Mouse (Mus musculus) liver, adult 2 months (tissue): Measurements from ENCODE around the gene Prg4. TPM values are rescaled to one million over a fixed set of nuclear protein-coding genes. Genes with fewer than 3 reads are reported as not detected.

Source experiments
- DNase-seq: peaks from one replicate; pipeline ENCODE4 v3.0.0-alpha.2; 2011; ENCODE audit warnings: low read depth, low spot score; ENCODE audit errors: extremely low read depth
- H3K27ac ChIP-seq: fragments of 200-500 bp; replicated peaks from 2 replicates; pipeline ENCODE4 v1.5.1; 2012; ENCODE audit warnings: low read depth, mild to moderate bottlenecking, control low read depth, inconsistent platforms, low read length; ENCODE audit not compliant: insufficient read depth
- H3K27me3 ChIP-seq: fragments of 200-500 bp; 2 replicates; pipeline ENCODE4 v1.6.1; 2012; ENCODE audit warnings: mild to moderate bottlenecking, moderate library complexity, low read length, inconsistent platforms; ENCODE audit not compliant: control insufficient read depth, insufficient read depth
- H3K36me3 ChIP-seq: fragments of 200-500 bp; 2 replicates; pipeline ENCODE4 v1.6.1; 2012; ENCODE audit warnings: low read length, inconsistent platforms; ENCODE audit not compliant: control insufficient read depth, insufficient read depth
- H3K4me1 ChIP-seq: fragments of 200-500 bp; 2 replicates; pipeline ENCODE4 v1.6.1; 2011; ENCODE audit warnings: low read length; ENCODE audit not compliant: control insufficient read depth, insufficient read depth
- H3K4me3 ChIP-seq: fragments of 200-500 bp; 2 replicates; pipeline ENCODE4 v1.5.1; 2011; ENCODE audit warnings: low read depth, mild to moderate bottlenecking, control low read depth, low read length, moderate library complexity; ENCODE audit not compliant: insufficient read depth
- H3K79me2 ChIP-seq: fragments of 200-500 bp; 2 replicates; pipeline ENCODE4 v1.6.1; 2012; ENCODE audit warnings: inconsistent platforms, mild to moderate bottlenecking, low read length, moderate library complexity; ENCODE audit not compliant: control insufficient read depth, insufficient read depth
- H3K9ac ChIP-seq: fragments of 200-500 bp; 2 replicates; pipeline ENCODE4 v1.6.1; 2012; ENCODE audit warnings: low read depth, mild to moderate bottlenecking, control low read depth, inconsistent platforms, low read length
- CTCF ChIP-seq: fragments of 200-500 bp; IDR thresholded peaks from 2 replicates; pipeline ENCODE4 v1.5.1; 2011; ENCODE audit warnings: low read depth, low read length, control low read depth
- POLR2A ChIP-seq: fragments of 200-500 bp; IDR thresholded peaks from 2 replicates; pipeline ENCODE4 v1.6.1; 2011; ENCODE audit warnings: low read length, control low read depth; ENCODE audit not compliant: insufficient read depth; ENCODE audit errors: extremely low read depth
- WGBS: fragments of 180-500 bp; shearing (Covaris S2); methylation state at CpG from one replicate; pipeline ENCODE4 v1.1.7; 2018; 5-methylcytosine and 5-hydroxymethylcytosine counted together
- polyA plus RNA-seq: library from polyadenylated mRNA; depleted of rRNA; stranded (reverse); fragments of >200 nt; gene quantifications from 2 replicates; pipeline ENCODE4 v1.2.3, GENCODE M21; 2012
- total RNA-seq: library from RNA; depleted of rRNA; stranded (reverse); fragments of >200 nt; gene quantifications from 2 replicates; pipeline ENCODE4 v1.2.3, GENCODE M21; 2014

Gene Prg4
- total and polyA plus RNA-seq, 2 experiments = 13.6 to 25.5 TPM

DNA sequence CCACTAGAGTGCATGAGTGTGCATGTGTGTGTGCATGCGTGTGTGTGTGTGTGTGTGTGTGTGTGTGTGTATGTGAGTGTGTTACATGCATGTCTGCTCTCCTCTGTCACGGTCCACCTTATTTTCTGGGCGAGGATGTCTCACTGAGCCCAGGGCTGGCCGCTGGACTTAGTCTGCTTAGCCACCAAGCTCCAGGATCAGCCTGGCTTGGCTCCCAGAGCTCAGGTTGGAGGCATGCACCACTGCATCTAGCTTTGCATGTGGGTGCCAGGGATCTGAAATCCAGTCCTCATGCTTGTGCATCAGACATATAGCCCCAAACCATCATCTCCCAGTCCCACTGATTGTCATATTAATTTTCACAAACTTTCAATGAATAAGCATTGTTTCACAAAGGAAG lies 2.3 kb downstream of the Prg4 start:
- Histone ChIP-seq H3K4me1 (peaks cover 16% of the 10 kb centered on the region), H3K27me3 (no peaks in the 10 kb centered on the region), H3K27ac (no peak overlapping the region), H3K79me2 (no peaks in the 10 kb centered on the region), H3K36me3 (no peaks in the 10 kb centered on the region), H3K9ac (no peak overlapping the region), H3K4me3 (no peak overlapping the region)
- peak; percentile 42 for DNase-seq
- WGBS = 57% methylated on average over 4 of the region's 4 CpGs
- no peak for TF ChIP-seq CTCF

DNA sequence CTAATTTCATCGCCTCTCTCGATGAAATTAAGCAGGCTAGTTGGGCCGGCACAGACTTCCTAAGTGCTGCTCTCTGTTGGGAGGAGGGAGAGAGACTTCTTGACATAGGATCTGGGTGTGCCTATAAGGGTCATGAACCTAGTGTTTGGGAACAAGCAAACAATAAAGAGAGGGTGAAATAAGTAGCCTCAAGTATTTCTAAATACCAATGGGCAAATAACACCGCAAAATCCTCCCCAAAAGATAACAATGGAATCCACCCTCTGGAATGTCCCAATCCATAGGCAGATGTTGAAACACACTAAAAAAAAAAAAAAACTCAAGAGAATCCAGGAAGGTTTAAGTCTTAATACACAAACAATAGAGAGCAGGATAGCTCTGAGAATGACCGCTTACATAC lies 2.9 kb downstream of the Prg4 start:
- no peak for TF ChIP-seq POLR2A
- Histone ChIP-seq H3K79me2 (no peaks in the 10 kb centered on the region), H3K27ac (no peak overlapping the region), H3K9ac (no peak overlapping the region), H3K27me3 (no peaks in the 10 kb centered on the region), H3K36me3 (no peaks in the 10 kb centered on the region), H3K4me1 (peaks cover 18% of the 10 kb centered on the region), H3K4me3 (no peak overlapping the region)
- no peak for DNase-seq
- WGBS = 52% methylated on average over 5 of the region's 5 CpGs

DNA sequence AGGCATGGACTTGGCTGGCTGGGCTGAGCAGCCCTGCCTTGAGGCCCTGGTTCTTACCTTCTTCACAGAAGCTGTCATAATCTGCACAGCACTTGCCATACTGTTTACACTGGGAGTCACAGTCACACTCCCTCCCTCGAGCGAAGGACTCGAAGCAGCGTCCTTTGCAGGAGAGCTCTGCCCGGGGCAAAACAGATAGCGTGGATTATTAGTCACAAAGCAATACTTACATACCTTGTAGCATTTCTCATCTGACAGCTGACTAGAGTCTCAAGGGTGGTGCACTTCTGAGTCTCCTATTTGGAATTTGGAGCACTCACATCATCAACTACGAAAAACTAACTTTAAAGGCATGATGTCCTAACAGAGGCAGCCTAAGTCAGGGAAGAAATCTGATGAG lies 5.4 kb downstream of the Prg4 start:
- WGBS = 88% methylated on average over 7 of the region's 7 CpGs
- Histone ChIP-seq H3K4me3 (no peak overlapping the region), H3K4me1 (peaks cover 14% of the 10 kb centered on the region), H3K27ac (no peak overlapping the region), H3K9ac (no peak overlapping the region), H3K36me3 (peaks cover 1% of the 10 kb centered on the region; the same call in 1 of the 2 replicates), H3K79me2 (no peaks in the 10 kb centered on the region), H3K27me3 (no peaks in the 10 kb centered on the region)
- TF ChIP-seq CTCF (no peak), POLR2A (no peak)
- DNase-seq = no peak

DNA sequence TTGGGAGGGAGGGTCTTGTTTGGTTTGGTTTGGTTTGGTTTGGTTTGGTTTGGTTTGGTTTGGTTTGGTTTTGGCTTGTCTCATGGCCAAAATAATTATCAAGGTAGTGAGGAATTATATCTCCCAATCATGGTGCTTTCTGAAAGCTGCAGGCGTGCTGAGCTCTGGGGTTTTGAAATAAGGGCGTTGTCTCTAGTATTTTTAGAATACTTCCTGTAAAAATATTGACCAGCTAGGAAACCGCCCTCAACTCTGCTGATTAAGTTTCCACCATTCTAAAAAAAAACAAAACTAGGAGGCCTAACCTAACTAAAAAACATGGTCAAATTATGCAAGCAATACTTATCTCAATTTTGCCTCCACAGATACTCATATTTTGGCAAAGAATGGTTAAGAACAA lies 6.4 kb downstream of the Prg4 start:
- H3K27me3 ChIP-seq = no peaks in the 10 kb centered on the region
- 6% methylated on average over 3 of the region's 3 CpGs for WGBS
- H3K4me3 ChIP-seq = no peak overlapping the region
- DNase-seq = peak; percentile 62
- H3K79me2 ChIP-seq = no peaks in the 10 kb centered on the region
- no peak overlapping the region for H3K9ac ChIP-seq
- peaks cover 1% of the 10 kb centered on the region; the same call in 1 of the 2 replicates for H3K36me3 ChIP-seq
- no peak for TF ChIP-seq POLR2A
- TF ChIP-seq CTCF = no peak
- peak overlapping the region; percentile 70 for H3K27ac ChIP-seq
- peaks cover 9% of the 10 kb centered on the region for H3K4me1 ChIP-seq

DNA sequence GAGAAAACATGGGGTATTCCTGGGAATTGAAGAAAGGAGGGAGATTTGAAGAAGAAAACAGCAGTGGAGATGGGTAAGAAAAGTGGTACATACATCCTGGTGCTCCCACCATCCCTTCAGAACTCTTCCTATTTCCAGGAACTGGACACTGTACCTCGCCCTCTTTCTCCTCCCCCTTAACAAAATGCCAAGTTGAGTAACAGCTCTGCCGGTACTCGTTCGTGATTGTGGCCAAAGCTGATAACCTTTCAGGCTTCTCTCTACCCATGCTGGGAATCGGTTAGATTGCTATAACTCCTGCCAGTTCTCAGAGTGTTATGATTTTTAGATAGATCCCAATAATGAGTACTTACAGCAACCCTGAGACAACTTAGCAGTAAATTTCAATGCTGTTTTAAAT lies 7.0 kb downstream of the Prg4 start:
- TF ChIP-seq POLR2A (no peak), CTCF (no peak)
- 4% methylated on average over 5 of the region's 5 CpGs for WGBS
- H3K79me2 ChIP-seq = no peaks in the 10 kb centered on the region
- H3K27ac ChIP-seq = peak overlapping the region; percentile 70; the same call in 1 of the 2 replicates
- no peak overlapping the region for H3K4me3 ChIP-seq
- H3K36me3 ChIP-seq = peaks cover 1% of the 10 kb centered on the region; the same call in 1 of the 2 replicates
- DNase-seq = peak; percentile 85
- H3K9ac ChIP-seq = no peak overlapping the region
- H3K27me3 ChIP-seq = no peaks in the 10 kb centered on the region
- H3K4me1 ChIP-seq = peaks cover 9% of the 10 kb centered on the region

DNA sequence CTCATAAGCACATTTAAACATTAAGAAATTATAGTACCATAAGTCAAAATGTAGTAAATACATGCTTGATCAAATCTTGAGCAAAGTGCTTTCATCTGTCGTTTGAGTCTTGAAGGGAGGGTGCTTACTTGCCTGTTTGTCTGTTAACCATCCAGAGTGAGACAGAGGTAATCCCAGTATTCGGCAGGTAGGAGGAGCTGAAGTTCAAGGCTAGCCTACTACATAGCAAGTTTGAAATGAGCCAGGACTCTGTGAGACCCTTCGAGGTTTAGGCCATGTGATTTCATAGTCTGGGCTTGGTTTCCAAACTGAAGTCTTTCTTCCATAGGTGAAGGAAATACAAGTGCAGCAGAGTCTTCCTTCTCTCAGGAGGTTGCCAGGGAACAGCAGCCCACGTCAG lies 24.2 kb downstream of the Prg4 start:
- Histone ChIP-seq H3K79me2 (no peaks in the 10 kb centered on the region), H3K9ac (no peak overlapping the region), H3K4me1 (no peaks in the 10 kb centered on the region), H3K27ac (no peak overlapping the region), H3K36me3 (peaks cover 66% of the 10 kb centered on the region), H3K27me3 (no peaks in the 10 kb centered on the region), H3K4me3 (no peak overlapping the region)
- TF ChIP-seq CTCF (no peak), POLR2A (no peak)
- 80% methylated on average over 4 of the region's 4 CpGs for WGBS
- no peak for DNase-seq
